Mouse (Mus musculus) liver, embryonic 11.5 days (tissue): ENCODE results near the gene Ppp1r2. TPM values are rescaled to one million over a fixed set of nuclear protein-coding genes. Genes with fewer than 3 reads are reported as not detected.

Experiments used
- ATAC-seq: fragments of 200-750 bp; cut with Nextera tagmentation; replicated peaks from 2 replicates; pipeline ENCODE4 v1.8.0; 2017; ENCODE audit warnings: moderate number of reproducible peaks, mild to moderate bottlenecking, moderate TSS enrichment, moderate library complexity; ENCODE audit not compliant: low FRiP score
- DNase-seq: peaks from one replicate; pipeline ENCODE4 v3.0.0-alpha.2; 2017; ENCODE audit warnings: low spot score
- H3K27ac ChIP-seq: fragments of 300-500 bp; sonication (generic); 2 replicates; pipeline ENCODE4 v1.5.1; 2014; ENCODE audit warnings: mild to moderate bottlenecking, low read depth, low read length, control low read depth
- H3K27me3 ChIP-seq: fragments of 300-500 bp; sonication (generic); replicated peaks from 2 replicates; pipeline ENCODE4 v1.6.1; 2014; ENCODE audit warnings: low read length, mixed read lengths; ENCODE audit not compliant: control insufficient read depth, insufficient read depth
- H3K36me3 ChIP-seq: fragments of 300-500 bp; sonication (generic); 2 replicates; pipeline ENCODE4 v1.6.1; 2014; ENCODE audit warnings: mild to moderate bottlenecking, low read length, moderate library complexity, mixed read lengths; ENCODE audit not compliant: control insufficient read depth, insufficient read depth
- H3K4me1 ChIP-seq: fragments of 300-500 bp; sonication (generic); replicated peaks from 2 replicates; pipeline ENCODE4 v1.6.1; 2014; ENCODE audit warnings: low read length, mixed read lengths; ENCODE audit not compliant: control insufficient read depth, insufficient read depth
- H3K4me2 ChIP-seq: fragments of 300-500 bp; sonication (generic); 2 replicates; pipeline ENCODE4 v1.6.1; 2014; ENCODE audit warnings: mild to moderate bottlenecking, control low read depth, moderate library complexity
- H3K4me3 ChIP-seq: fragments of 300-500 bp; sonication (generic); 2 replicates; pipeline ENCODE4 v1.5.1; 2014; ENCODE audit warnings: low read depth, low read length, control low read depth
- H3K9ac ChIP-seq: fragments of 300-500 bp; sonication (generic); 2 replicates; pipeline ENCODE4 v1.6.1; 2014; ENCODE audit warnings: low read depth, low read length, control low read depth
- H3K9me3 ChIP-seq: fragments of 300-500 bp; sonication (generic); 2 replicates; pipeline ENCODE4 v1.6.1; 2016; ENCODE audit warnings: low read length, inconsistent platforms, mixed read lengths; ENCODE audit not compliant: control insufficient read depth
- WGBS: fragments of 180-500 bp; shearing (Covaris S2); extraction: QIAGEN DNeasy Blood & Tissue Kit; methylation state at CpG from one replicate; pipeline ENCODE4 v1.1.7; 2014; 5-methylcytosine and 5-hydroxymethylcytosine counted together
- polyA plus RNA-seq: library from polyadenylated mRNA; unstranded; fragments of >200 nt; fragmentation: Nextera tagmentation; extraction: Ambion mirVana; gene quantifications from 2 replicates; pipeline ENCODE4 v1.2.1, GENCODE M21; 2014

Ppp1r2 gene
- polyA plus RNA-seq, 1 experiment from 2014 or later: 69.0 TPM

DNA sequence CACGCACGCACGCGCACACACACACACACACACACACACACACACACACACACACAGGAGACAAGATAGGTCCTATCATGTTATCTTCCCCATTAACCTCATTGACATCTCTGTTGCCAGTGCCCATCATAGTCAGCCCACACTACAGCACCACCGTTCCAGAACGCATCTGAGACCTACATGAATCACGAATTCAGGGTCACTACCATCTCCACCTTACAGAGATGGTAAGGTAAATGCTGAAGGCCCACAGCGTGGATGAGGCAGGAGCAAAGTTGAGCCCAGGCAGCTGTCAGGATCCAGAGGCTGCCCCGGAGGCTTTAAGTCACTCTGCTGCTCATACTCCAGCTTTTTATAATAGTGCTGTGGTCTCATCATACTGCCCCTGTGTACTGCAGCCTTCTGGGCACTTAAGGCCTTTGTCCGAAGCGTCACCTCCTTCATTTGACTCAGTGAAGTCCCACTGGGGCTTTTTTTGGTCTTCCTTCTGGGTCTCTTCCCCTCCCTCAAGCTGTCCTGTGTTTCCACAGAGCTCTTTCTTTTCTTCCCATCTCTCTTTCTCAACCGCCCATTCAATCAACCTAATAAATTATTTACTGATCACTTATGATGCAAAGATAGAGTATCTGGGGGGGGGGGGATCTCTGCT lies 40.1 kb downstream of the Ppp1r2 start:
- DNase-seq (no peak), ATAC-seq (no peak)
- 78% methylated on average over 12 of the region's 12 CpGs for WGBS
- no peaks in the 10 kb centered on the region for H3K9me3 ChIP-seq
- H3K4me2 ChIP-seq: no peak overlapping the region; the same call in 1 of the 2 replicates
- H3K4me3 ChIP-seq: no peak overlapping the region
- peaks cover 3% of the 10 kb centered on the region for H3K4me1 ChIP-seq
- H3K9ac ChIP-seq: no peak overlapping the region
- H3K27me3 ChIP-seq: no peaks in the 10 kb centered on the region
- H3K27ac ChIP-seq: no peak overlapping the region
- H3K36me3 ChIP-seq: no peaks in the 10 kb centered on the region

DNA sequence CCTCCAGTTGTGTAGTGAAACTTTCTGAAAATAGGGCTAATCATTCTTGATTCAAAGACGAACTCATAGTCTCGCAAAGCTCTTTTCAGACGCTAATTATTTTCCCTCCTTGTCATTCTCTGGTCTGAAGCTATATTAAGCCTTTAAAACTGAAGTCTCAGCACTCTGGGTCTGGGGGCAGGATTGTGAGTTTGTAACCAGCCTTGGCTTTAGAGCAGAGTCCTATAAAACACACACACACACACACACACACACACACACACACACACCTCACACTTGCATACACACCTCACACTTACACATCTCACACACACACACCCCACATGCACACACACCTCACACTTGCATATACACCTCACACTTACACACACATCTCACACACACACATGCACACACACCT lies 40.7 kb downstream of the Ppp1r2 start:
- Histone ChIP-seq H3K4me2 (peak overlapping the region; percentile 62), H3K9me3 (no peaks in the 10 kb centered on the region), H3K9ac (no peak overlapping the region), H3K4me1 (peaks cover 3% of the 10 kb centered on the region), H3K27ac (no peak overlapping the region), H3K4me3 (no peak overlapping the region), H3K36me3 (no peaks in the 10 kb centered on the region), H3K27me3 (no peaks in the 10 kb centered on the region)
- DNase-seq (no peak), ATAC-seq (no peak)
- WGBS: 46% methylated on average over 3 of the region's 3 CpGs

DNA sequence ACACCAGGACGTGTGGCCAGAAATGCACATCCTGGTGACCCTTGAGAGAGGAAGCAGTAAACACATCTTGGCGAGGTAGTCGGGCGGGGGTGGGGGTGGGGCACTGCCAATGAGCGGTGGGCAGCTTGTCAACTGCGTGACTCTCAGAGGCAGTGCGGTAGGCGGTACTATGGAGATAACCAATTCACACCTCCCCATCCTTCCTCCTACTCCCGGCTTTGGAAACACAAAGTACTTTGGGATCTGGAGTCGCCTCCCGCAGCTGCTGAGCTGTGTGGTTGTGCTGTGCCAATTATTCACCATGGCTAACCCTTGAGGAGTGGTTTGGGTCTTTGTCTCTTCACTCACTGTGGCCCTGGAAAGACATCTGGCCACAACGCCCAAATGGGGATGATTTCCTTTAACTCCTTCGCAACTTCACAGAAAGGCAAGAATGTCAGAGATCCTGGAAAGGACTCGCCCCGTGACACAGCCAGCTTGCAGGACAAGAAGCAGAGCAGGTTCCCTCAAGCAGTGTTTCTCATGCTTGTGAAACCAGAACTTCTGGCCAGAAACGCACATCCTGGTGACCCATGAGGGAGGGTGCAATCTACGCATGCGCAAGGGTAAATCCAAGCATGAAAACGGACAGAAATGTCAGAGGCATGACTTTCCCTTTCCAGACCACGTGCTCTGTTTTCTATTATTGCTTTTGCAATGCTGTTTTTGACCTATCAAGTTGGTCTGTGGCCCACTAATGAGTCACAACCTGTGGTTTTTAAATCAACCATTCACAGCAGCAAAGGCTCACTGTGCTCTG lies 41.3 kb downstream of the Ppp1r2 start:
- DNase-seq: peak; percentile 49
- H3K27ac ChIP-seq: no peak overlapping the region
- no peaks in the 10 kb centered on the region for H3K27me3 ChIP-seq
- 9% methylated on average over 20 of the region's 20 CpGs for WGBS
- H3K36me3 ChIP-seq: no peaks in the 10 kb centered on the region
- peaks cover 3% of the 10 kb centered on the region for H3K4me1 ChIP-seq
- no peak overlapping the region for H3K9ac ChIP-seq
- ATAC-seq: no peak
- peak overlapping the region; percentile 6; the same call in 1 of the 2 replicates for H3K4me3 ChIP-seq
- no peaks in the 10 kb centered on the region for H3K9me3 ChIP-seq
- H3K4me2 ChIP-seq: peak overlapping the region; percentile 62

DNA sequence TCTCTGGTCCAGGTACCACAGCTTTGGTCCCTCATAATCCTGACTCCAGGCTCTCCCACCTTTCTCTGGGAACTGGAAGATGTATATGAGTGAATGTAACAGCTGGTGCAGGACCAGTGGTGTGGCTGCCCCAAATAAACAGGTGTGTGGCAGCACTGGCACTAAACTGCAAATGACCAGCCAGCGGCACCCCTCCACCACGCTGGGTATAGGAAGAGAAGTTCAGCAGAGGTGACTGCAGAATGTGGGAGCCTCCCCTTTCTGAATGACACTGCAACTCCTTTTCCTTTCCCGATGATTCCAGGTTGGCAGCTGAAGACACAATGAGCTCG lies 41.9 kb downstream of the Ppp1r2 start:
- Histone ChIP-seq H3K36me3 (no peaks in the 10 kb centered on the region), H3K27me3 (no peaks in the 10 kb centered on the region), H3K4me3 (no peak overlapping the region), H3K4me1 (peaks cover 3% of the 10 kb centered on the region), H3K4me2 (peak overlapping the region; percentile 62), H3K27ac (no peak overlapping the region), H3K9ac (no peak overlapping the region), H3K9me3 (no peaks in the 10 kb centered on the region)
- DNase-seq (no peak), ATAC-seq (no peak)
- 22% methylated on average over 4 of the region's 4 CpGs for WGBS

DNA sequence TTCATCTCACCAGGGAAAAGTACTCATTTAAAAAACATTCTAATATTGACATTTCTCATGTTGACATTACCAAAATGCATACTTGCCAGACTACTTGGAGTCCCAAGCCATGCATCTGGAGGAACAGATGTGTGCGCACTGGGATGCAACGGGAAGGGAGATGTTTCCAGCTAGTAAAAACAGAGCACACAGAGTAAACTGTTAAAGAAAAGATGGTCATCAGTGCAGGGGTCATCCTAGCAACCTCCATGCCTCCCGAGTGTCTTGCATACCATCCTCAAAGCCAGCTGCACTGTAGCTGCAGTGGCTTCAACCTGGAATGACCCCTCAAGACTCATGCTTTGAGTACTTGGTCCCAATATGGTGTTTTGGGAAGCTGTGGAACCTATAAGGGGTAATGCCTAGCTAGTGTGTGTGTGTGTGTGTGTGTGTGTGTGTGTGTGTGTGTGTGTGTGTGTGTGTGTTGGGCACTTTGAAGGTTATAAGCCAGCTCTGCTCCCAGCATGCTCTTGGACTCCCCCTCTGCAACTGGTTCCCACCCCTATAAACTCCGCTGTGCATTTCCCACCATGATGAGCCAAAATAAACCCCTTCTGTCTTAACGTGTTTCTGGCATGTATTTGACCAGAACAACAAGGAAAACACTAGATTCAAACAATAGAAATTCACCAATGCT lies 42.4 kb downstream of the Ppp1r2 start:
- ATAC-seq: no peak
- Histone ChIP-seq H3K9me3 (no peaks in the 10 kb centered on the region), H3K4me2 (no peak overlapping the region), H3K4me3 (no peak overlapping the region), H3K27me3 (no peaks in the 10 kb centered on the region), H3K4me1 (peaks cover 3% of the 10 kb centered on the region), H3K36me3 (no peaks in the 10 kb centered on the region), H3K27ac (no peak overlapping the region), H3K9ac (no peak overlapping the region)
- no peak for DNase-seq
- WGBS: 71% methylated on average over 5 of the region's 5 CpGs

DNA sequence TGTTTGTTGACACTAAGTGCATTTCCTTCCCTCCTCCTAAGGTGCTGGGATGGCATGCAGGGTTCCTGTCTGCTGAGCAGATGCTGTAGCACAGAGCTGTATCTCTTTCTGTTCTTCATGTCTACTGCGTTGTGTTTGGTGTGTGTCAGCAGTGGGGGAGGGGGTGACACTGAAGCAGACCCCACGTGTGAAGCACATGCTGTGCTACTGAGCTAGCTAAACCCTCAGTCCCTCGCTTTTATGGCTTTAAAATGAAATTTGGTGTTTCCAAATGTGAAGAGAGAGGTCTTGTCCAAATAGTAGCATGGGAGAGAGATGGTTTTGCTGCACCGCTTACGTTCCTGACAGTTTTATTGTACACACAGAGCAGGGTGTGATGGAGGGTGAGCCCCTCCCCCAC lies 43.5 kb downstream of the Ppp1r2 start:
- Histone ChIP-seq H3K4me3 (no peak overlapping the region), H3K9ac (no peak overlapping the region), H3K4me2 (no peak overlapping the region), H3K27me3 (no peaks in the 10 kb centered on the region), H3K27ac (no peak overlapping the region), H3K9me3 (no peaks in the 10 kb centered on the region), H3K4me1 (peaks cover 3% of the 10 kb centered on the region), H3K36me3 (no peaks in the 10 kb centered on the region)
- DNase-seq: no peak
- WGBS: 79% methylated on average over 5 of the region's 5 CpGs
- ATAC-seq: no peak

DNA sequence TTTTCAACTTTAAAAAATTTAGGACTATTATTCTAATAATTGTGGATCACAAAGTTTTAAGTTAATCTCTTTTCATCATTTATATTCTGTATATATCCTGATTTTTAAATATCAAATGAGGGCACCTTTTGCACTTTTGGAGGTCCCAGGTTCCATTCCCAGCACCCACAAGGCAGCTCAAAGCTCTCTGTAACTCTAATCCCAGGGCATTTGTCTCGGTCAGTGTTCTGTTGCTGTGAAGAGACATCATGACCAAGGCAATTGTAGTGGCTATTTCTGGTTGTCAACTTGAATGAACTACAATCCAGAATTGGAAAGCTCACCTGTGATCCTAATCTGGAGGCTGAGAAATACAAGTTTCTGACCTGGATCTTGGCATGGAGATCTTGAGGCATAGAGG lies 47.3 kb downstream of the Ppp1r2 start:
- no peaks in the 10 kb centered on the region for H3K27me3 ChIP-seq
- H3K9me3 ChIP-seq: no peaks in the 10 kb centered on the region
- no peak overlapping the region for H3K27ac ChIP-seq
- H3K9ac ChIP-seq: no peak overlapping the region
- no peak overlapping the region for H3K4me2 ChIP-seq
- no peaks in the 10 kb centered on the region for H3K4me1 ChIP-seq
- 85% methylated on average over 1 of the region's 1 CpGs for WGBS
- H3K4me3 ChIP-seq: no peak overlapping the region
- ATAC-seq: no peak
- DNase-seq: no peak
- H3K36me3 ChIP-seq: no peaks in the 10 kb centered on the region

DNA sequence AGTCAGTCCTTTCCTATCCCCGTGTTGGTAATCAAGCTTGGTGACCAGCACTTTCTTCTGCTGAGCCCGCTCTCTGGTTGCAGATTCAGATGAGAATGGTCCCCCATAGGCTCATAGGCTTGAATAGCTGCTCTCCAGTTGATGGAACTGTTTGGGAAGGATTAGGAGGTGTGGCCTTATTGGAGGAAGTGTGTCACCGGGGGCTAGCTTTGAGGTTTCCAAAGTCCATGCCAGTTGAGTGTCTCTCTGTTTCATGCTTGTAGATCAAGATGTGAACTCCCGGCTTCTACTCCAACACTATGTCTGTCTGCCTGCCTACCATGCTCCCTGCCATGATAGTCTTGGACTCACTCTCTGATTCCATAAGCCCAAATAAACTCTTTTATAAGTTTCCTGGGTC lies 59.8 kb downstream of the Ppp1r2 start:
- WGBS: 87% methylated on average over 4 of the region's 4 CpGs
- no peak overlapping the region for H3K4me3 ChIP-seq
- no peaks in the 10 kb centered on the region for H3K4me1 ChIP-seq
- ATAC-seq (no peak), DNase-seq (no peak)
- no peaks in the 10 kb centered on the region; the same call in 1 of the 2 replicates for H3K9me3 ChIP-seq
- no peak overlapping the region for H3K4me2 ChIP-seq
- H3K9ac ChIP-seq: no peak overlapping the region
- no peaks in the 10 kb centered on the region for H3K36me3 ChIP-seq
- H3K27ac ChIP-seq: no peak overlapping the region
- H3K27me3 ChIP-seq: no peaks in the 10 kb centered on the region
